Mouse (Mus musculus): Measurements from ENCODE around the gene Gm29666.

Gm29666 gene

DNA sequence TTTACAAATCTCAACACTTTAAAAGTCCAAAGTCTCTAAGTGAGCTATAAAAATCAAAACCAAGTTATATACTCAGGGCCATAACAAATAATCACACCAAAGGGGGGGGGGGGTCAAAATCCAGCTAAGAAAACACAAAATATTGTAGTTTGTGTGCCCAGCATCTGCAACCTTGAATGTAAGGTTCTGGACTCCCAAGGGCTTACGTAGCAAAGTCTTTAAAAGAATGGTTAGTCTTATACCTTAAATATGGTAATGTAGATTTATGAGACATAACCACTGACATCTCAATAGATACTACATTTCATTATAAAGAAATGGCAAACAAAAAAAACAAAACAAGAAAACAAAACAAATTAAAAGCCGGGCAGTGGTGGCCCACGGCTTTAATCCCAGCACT, at the start of gene Gm29666:
Gene Gm29666, minus strand, starts transcription at position 101 of the 400 bp plus-strand sequence.
- no peak for DNase-seq

DNA sequence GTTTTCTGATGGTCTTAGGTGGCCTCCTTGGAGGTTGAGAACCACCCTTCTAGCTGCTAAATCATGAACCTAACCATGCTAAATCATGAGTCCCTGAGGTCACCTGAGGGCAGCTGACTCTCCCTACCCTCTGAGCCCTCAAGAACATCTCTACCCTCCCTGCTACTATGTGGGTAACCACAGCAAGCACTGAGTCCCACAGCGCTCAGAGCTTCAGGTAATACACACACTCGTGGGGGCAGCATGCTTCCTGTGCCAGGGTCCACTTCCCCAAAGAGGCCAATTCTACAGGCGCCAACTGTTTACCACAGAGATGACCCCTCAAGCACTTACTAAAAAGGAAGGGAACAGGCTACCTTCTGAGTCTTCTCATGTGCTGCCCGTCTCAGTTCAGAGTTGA, 48.7 kb upstream of the Gm29666 start:
- no peak for DNase-seq

DNA sequence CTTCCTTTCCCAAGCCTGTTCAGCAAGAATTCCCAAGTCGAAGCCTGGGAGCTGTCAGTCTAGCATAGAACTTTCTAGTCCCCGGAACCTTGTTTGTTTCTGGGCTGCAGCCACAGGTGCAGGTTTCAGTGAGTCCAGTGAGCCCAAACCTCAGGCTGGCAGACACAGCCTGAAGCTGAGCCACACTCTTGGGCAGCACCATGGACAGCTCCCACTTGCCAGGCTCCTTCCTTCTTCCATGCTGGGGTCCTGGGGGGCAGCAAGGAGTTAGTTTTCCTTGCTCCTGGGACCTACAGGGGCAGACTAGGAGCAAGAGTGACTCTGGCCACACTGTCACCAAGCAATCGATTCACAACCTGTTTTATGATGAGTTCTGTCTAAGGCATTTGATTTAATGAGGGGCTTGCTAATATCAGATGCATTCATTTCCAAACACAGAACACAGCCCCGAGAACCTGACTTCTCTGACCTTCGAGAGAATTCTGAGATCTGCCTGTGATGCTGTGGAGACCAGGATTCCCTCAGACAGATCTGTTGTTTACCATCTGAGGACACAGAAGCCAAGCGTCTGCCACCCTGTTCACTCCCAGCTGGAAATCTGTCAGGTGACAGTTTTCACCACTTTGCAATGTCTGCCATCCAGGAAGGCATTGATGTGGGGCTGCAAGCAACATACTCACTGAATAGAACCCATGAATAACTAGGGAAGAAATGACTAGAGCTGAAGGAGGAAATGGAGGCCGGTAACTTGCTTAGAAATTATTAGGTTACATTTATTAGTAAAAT, 45.9 kb upstream of the Gm29666 start:
- DNase-seq: peak; percentile 65 to 75

DNA sequence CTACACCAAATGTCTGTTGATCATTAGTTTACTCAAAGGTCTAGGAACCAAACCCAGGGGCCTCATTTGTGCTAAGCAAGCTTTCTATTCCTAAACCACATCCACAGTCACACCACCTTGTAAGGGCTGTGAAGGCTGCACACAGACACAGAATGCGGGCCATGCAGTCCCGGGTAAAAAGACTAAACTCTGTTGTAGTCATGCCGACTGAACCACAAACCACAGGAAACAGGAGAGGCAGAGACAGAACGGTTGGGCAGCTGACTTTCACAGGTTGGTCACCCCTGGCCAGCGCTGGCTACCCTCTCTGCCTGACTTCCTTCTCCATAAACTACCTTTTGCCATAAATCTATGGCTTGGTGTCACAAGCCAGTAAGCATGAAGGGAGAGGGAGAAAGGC, 44.9 kb upstream of the Gm29666 start:
- no peak for DNase-seq

DNA sequence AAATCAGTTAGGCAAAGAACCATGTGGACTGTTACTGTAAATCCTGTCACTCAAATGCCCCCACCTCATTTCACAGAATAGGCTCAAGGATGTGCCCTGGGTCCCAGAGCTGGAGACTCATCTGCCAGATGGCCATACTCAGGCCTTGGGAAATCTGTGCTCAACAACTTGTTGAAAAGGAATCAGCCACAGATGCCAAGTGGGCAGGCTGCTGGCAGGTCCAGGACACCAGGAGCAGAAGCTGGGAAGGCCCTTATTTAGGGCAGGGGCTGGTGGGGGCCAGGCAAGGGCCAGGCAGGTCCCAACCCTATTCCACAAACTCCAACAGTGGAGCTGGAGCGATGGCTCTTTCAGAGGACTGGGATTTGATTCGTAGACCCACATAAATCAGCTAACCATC, 42.7 kb upstream of the Gm29666 start:
- no peak for DNase-seq

DNA sequence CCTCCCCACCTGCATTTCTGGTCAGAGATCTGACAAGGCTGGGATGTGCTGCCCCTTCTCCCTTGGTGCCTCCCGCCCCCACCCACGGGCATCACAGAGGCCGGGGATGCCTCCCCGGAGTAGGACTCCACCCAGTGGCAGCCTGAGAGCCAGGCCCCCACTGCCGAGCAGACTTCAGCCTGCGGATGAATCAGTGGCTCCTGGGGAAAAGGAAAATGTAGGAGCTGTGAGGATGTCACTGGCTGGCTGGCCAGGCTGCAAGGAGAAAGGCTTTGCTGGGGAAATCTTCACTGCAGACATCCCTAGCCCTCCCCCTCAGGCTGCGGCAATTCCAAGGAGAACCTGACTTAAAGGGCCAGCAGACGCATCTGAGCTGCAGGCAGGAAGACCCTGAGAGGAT, 40.9 kb upstream of the Gm29666 start:
- DNase-seq: no peak

DNA sequence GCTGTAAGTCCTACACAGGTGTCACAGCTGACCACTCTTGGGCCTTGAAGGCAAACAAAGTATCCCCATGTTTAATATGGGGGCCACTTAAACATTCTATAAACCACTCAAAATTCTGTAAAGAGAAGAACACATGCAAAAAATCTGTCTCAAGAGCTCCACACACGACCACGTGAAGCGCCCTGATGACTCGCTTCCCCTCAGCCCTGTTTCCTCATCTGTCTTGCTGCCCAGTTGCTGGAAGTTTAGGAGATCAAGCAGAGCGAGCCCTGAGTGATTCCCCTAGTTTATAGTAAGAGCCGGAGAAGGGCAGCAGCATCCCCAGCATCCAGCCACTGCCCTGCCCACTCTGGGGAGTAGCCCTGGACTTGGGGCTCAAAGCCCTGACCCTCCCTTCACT, 40.1 kb upstream of the Gm29666 start:
- no peak for DNase-seq

DNA sequence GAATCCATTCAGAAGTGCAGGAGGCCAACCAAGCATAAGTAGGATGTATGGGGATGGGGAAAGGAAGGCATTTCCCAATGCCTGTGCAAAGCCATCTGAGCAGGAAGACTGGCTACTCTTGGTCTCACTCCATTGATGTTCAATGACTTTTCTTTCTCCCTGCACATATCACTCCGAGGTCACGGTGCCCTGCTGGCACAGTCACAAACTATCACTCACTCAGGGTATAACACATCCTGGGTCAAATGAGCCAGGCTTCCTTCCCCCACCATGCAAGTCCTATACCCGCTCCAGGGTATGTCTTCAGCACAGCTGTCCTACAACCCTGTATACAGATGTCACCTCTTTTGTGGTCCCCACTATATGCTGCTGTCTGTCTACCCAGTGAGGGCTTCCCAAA, 38.5 kb upstream of the Gm29666 start:
- DNase-seq: no peak

DNA sequence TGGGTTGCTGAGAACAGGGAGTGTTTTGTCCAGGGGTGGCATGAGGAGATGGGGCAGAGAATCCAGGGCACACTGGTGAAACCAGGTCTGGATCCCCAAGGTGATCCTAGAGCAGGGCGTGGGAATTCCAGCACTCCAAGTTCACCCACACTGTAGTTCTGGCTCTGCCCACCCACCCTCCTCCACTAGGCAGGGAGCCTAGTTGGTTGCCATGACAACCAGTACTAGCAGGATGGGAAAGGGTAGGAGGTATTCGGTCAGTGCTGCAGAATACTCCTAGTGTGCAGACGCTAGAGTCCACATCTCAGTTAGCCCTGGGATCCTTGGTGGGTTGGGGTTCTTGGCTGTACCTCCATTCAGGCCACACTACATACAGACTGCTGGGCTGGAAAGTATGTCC, 38.0 kb upstream of the Gm29666 start:
- DNase-seq: no peak

DNA sequence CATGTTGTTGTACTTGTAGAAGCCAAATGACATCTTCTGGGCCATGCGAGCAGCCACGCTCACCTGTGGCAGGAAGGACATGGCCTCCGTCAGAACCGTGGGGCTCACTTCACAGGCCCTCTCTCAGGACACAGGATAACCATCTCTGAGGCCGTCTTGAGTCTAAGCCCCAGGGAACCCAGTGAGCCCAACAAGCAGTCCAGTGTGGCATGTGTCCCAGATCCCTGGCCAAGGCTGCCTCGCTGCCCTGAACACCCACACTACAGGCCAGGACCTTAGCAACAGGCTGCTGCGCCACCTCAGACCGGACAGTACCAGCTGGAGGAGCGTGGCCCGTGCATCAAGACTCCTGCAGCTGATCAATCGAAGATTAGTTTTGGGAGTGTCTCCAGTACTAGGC, 33.4 kb upstream of the Gm29666 start:
- DNase-seq: no peak

DNA sequence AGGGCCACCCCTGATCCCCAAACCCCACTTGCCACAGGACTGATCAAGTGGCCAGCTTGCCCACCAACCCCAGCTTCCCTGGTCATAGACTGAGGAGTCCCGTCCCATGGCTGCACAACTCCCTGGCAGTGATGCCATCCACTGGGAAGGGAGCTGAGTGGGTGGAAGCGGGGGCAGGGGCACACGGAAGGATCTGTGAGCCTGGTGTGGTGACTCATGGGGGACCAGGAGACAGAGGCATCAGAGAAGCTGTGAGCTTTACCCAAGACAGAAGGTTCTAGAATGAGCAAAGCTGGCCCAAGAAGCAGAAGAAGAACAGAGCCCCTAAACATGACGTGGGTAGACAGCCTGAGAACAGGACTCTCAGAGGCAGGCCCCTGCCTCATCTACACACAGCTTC, 30.2 kb upstream of the Gm29666 start:
- DNase-seq: no peak

DNA sequence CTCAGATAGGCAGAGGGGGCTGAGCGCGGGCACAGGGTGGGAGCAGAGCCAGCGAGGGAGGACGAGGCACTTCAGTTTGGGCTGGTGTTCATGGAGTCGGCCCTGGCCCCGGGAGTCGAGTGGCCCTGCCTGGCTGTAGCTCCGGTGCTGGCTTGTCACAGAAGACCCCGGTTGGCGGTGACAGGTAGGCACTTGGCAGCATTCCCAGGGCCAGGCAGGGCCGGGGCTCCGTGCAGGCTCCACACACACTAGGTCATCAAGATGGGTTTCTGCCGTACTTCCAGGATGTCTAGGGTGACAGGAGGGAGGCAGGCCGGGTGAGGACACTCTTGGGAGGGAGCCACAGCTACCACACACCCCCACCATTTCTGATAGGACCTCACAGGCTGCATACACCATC, 29.2 kb upstream of the Gm29666 start:
- DNase-seq: no peak

DNA sequence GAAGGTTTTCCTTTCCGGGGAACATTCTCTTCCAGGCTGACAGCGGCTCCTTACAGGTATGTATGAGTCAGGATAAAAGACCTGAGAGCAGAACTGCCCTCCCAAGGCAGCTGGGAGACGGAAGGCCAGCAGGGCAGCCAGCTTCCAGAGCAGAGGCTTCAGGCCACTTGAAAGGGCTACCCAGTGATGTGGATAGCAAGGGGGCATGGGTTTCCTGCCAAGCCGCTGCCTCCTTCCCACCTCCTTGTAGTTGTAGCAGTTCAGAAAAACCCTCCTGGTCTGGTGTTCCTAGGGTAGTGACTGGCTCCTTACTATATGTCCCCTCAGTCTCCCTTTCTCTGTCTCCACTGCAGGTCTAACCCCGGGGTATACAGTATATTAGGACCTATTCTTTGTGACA, 24.5 kb upstream of the Gm29666 start:
- DNase-seq: no peak

DNA sequence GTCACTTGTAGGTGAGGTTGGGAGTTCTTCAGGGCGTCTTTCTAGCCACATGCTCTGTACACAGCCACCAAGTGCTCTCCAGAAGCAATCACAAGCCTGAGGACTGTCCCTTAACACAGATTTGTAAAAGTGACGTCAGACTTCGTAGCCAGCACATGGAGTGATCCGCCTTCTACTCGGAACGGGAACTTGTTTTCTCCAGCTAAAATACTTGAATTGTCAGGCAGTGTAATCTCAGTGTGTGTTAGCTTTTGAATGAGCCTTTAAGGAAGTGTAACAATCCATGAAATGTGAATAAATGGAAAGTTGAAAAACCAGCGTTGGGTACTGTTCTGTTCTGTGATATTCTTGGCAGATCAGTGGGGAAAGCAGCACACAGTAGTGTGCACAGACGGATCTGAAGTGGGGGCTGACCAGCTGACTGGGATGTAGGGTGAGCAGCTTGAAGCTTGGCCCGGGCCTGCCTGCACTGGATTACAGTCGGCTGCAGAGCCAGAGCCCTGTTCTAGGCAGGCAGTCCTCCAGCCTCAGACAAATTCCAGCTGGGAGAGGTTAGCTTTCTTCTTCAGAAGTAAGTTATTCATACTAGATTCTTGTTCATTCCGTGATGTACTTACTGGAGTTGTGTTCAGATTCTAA, 22.9 kb upstream of the Gm29666 start:
- no peak for DNase-seq

DNA sequence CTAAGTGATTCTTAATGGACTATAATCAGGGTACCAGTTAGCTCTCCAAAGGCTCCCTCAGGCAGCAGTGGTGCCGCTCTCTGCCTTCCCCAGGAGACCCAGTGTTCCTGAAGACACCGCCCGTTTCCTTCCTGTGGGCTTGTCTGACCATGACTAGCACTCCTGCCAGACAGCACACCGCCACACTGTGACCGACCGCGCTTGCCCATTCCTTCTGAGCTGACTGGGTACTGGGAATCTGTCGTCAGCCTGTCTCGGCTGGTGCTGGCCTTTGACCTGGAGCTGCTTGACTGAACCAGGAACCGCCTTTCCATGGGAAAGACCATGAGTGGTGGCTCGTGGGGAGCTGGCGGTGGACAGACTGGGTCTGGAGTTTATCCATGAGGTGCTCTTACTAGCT, 20.3 kb upstream of the Gm29666 start:
- DNase-seq: peak; percentile 73 to 90

DNA sequence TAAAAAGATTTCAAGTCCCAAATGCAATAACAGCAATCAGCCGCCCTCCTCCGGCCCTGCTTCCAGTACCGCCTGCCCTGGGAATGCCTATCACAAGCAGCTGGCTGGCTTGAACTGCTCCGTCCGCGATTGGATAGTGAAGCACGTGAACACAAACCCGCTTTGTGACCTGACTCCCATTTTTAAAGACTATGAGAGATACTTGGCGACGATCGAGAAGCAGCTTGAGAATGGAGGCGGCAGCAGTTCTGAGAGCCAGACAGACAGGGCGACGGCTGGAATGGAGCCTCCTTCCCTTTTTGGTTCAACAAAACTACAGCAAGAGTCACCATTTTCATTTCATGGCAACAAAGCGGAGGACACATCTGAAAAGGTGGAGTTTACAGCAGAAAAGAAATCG, 15.1 kb upstream of the Gm29666 start:
- DNase-seq: no peak

DNA sequence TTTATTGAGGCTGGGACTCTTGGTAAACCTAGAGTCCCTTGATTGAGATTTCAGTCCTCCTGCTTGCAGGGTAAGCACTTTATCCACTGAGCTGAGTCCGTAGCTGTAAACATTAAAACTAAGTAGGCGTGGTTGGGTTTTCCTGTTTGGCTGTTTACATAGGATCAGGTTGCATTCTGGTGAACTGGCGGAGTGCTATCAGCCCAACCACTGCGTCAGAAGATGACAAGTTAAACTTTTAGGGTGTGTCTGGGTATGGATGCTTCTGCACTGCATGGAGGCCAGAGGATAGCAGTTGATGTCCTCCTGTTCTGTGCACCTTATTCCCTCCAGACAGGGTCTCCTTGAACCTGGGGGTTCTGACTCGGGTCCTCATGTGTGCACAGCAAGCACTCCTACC, 12.5 kb upstream of the Gm29666 start:
- DNase-seq: no peak

DNA sequence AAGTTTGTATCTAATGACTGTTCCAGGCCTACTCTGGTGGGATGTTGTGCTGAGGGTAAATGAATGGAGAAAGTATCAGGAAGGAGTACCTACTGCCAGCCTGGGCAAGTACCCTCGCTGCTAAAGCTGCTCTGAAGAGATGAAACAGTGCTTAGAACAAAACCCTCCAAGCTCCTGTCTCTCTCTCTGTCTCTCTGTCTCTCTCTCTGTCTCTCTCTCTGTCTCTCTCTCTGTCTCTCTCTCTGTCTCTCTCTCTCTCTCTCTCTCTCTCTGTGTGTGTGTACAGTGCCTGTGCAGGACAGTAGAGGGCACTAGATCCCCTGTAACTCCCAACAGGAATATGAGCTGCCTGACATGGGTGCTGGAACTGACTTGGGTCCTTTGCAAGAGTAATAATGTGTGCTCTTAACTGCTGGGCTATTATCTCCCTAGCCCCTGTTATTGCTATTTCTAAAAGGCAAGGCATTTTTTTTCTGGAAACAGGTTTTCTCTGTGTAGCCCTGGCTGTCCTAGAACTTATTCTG, 5.7 kb upstream of the Gm29666 start:
- no peak for DNase-seq

DNA sequence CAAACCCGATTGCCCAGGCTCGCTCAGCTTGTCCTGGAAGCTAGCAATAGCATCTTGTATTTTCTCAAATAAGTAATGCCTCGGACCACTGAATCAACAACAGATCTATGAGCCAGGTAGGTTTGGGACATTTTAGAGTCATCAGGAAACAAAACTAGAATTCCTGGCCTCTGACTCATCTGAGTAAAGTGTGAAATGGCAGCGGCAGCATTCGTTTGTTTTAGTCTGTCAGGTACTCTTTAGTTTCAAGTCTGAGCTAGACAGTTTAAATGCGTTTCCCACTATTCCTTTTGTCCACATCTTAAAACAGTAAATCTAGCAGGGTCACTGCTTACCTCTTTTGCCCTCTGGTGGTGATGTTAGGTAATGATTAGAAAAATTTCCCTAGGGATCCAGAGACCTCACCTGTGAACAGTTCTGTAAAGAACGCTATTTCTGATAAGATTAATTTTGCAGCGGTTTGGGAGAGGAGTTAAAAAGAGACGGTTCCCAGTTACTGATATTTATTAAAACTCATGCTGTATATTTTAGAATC, 5.0 kb upstream of the Gm29666 start:
- peak in 1 of 2 experiments; percentile 15 for DNase-seq

DNA sequence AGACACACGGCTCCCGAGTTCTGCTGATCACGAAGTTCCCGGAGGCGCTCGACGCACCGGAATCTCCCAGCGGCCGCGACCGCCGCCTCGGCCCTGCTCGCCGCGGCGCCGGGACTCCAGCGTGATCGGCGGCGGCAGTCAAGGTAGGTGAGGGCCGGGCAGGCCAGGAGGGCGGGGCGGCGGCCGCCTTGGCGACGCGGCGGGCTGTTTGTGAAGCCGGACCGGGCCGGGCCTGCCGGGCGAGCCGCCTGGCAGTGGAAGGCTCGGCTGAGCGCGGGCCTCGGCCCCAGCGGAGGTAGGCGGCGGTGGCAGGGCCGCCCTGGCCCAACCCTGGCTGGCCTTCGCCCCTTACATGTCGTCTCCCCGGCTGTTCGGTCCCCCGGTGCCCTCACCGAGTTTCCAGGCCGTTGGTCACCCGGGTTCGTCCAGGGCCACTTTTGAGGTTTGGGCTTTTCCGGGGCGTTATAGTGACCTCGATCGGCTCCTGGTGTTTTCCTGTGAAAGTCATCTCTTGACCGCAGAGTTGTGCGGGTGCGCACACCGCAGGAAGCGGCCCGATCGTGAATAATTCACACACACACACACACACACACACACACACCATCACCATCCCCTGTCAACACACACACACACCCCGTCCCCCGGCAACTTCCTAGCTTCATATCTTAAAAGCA, 3.8 kb upstream of the Gm29666 start:
- peak in 1 of 2 experiments; percentile 86 for DNase-seq

DNA sequence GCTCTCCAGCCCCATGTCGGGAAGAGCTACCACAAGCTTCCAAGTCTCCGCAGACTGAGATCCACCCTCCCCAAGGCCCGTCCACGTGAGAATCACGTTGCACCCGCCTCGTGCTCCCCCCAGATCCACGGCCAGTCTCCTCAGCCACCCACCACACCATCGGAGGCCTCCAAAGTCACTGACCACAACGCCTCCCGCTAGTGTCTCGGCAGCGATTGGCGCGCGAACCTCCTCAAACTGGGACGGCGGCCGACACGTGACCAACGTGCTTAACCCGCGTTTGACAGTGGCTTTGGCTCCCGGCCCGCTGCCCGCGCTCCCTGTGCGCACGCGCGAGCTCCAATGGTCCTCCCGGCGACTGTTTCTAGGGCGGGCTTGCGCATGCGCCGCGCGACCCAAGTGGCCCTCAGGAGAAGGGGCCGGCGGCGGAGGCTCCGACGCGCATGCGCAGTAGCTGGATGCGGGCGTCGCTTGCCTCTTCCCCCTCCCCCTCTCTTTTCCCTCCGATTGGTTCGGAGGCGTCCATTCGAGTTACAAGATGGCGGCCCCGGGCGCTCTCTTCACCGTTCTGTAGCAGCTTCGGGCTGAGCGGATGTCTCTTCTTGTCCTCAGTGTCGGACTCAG, 3.2 kb upstream of the Gm29666 start, which contains the start of gene Nup50:
Gene Nup50, plus strand, starts transcription at position 528 of the 624 bp plus-strand sequence.
- DNase-seq: peak; percentile 100

DNA sequence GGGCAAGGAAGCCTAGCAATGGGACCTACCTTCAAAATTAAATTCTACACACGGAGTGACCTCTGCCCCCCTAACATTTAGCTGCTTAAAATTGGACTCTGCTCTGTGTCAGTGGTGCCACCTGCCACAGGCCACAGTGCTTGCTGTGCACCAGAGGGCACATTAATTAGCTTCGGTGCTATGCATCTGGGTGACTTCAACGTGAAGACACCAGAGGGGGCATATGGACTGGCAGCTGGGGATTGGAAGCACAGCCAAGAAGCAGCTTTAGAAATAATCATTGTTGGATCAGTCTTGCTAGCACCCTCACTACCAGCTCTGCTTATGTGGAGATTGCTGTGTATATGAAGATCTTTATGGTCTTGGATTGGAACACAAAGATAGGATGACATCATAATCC, 6.6 kb downstream of the Gm29666 start:
- DNase-seq: no peak

DNA sequence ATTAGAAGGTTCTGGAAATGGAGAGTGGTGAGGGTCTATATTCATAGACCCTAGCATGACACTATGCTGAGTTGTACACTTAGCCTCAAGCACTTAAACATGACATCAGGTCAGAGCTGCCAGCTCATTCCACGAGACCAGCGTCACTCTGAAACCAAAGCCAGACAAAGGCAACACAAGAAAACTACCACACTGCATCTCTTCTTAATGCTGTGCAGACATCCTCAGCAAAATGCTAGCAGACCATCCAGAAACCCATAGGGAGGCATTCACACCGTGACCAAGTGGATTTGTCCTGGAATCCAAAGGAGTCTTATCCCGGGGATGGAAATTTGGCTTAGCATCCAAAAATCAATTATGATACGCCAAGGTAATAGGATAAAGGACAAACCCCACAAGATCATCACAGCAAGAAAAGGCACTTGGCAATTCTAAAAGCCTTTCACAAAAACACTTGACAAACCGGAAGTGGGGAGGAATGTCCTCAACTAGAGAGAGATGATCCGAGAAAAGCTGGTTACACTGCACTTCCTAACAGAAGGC, 15.9 kb downstream of the Gm29666 start:
- DNase-seq: no peak

Measured in kidney, postnatal 25 days (tissue).